Mouse (Mus musculus) activated CD4-positive, CD25-positive, alpha-beta regulatory T cell (primary cell): ENCODE data around the gene Gm28870. TPM values are rescaled to one million over a fixed set of nuclear protein-coding genes. Genes with fewer than 3 reads are reported as not detected.

Source experiments
- polyA plus RNA-seq, 2 experiments: library from polyadenylated mRNA; unstranded; fragments of 100-300 nt; shearing (Covaris generic); gene quantifications; one replicate each; pipeline ENCODE4 v1.2.1; 2017

Gene Gm28870
- polyA plus RNA-seq: not detected

GRCm38 (mm10) chrY:50096976-50097375 lies at the start of gene Gm28870:
TSS of gene Gm28870 (plus strand) at chrY:50097276.

